Mouse (Mus musculus) embryonic fibroblast, embryonic 13.5 days (primary cell): ENCODE measurements around the gene Pdcd4.

Experiments
- CTCF ChIP-seq: IDR thresholded peaks from 2 replicates; pipeline ENCODE4 v1.5.1; 2011; ENCODE audit warnings: mild to moderate bottlenecking, control low read depth, low read length, moderate library complexity, borderline replicate concordance; ENCODE audit not compliant: insufficient read depth
- POLR2A ChIP-seq: IDR thresholded peaks from 2 replicates; pipeline ENCODE4 v1.6.1; 2011; ENCODE audit warnings: low read depth, mild to moderate bottlenecking, control low read depth, low read length, moderate library complexity

DNA sequence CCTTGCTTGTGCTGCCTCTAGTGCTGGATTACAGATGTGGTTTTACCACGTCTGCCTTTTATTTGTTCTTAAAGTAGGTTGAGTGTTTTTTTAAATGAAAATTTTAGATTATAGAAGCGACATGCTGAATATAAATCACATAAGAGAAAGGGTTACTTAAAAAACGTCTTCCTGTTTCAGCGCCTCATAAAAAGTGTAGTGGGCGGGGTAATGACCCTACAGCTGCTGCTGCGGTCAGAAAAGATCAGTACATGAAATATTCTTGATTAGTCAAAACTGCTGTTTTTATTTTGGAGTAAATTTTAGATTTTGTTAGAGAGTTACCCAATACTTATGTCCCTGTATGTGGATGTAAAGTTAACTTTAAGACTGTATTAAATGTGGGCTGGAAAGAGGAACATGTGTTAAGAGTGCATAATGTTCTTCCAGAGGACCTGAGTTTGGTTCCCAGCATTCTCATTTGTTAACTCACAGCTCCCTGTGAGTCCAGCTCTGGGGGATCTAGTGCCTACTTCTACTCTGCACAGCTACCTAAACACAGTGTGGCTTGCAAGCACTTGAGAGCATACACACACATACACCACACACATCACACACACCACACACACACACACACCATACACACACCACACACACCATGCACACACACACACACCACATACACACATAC lies 14.1 kb downstream of the Pdcd4 start:
- TF ChIP-seq CTCF (no peak), POLR2A (no peak)
